Mouse (Mus musculus): ENCODE results near the gene Rbbp8nl.

The Rbbp8nl gene

DNA sequence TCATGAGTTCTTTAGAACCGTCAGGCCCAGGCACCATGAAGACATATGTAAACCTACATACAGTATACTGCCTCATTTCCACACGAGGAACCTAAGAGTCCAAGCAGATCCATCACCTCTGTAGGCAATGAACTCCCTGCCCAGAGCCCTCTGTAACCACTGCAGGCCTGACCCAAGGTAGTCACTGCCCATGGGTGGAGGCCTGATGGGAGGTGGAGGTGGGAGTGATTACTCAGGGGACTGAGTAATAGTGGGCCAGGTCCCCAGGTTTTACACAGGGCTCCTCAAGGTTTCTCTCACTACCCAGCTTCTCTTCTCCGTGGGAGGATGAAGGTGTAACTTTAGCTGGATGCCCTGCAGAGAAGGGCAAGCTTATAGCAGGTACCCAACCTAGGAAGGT lies 60.5 kb downstream of the Rbbp8nl start:
- no peak for DNase-seq (ENCODE audit: low read depth in 1 of 2, low spot score in 2 of 2)

DNA sequence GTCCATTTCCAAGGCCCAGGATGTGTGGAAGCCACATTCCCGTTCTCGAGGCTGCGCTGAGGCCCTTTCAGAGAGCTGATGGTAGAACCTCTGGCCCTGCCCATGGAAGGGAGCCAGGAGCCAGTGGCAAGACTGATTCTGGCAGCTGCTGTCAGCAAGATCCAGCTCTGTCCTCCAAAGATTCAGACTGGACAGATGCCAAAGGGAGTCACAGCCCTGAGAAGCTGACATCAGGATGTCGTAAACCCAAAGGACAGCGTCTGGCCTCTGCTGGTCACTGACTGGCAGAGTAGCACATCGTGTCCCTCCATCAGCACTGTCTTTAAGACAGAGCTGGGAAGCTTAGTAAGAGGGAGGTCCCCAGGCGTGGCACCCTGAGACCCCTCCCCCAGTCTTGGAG lies 61.1 kb downstream of the Rbbp8nl start:
- no peak for DNase-seq (ENCODE audit: low read depth in 1 of 2, low spot score in 2 of 2)

- DNase-seq (ENCODE audit: low read depth in 1 of 2, low spot score in 2 of 2) = no peak
These were observed 61.6 kb downstream of the Rbbp8nl start for GRCm38 (mm10) chr2:180228060-180228458.
